Mouse (Mus musculus) embryonic fibroblast, embryonic 13.5 days (primary cell): ENCODE measurements at regions not wholly inside any gene's neighbourhood (a gene's known extent, or its start where the extent isn't known, plus 50 kb on each side); places are given as distances from the start of the nearest gene placed in this dataset.

Experiments
- H3K27ac ChIP-seq: 2 replicates; pipeline ENCODE4 v1.5.1; 2012; ENCODE audit warnings: low read length, control low read depth, inconsistent platforms; ENCODE audit not compliant: insufficient read depth
- H3K4me1 ChIP-seq: 2 replicates; pipeline ENCODE4 v1.6.1; 2011; ENCODE audit warnings: low read length; ENCODE audit not compliant: control insufficient read depth, insufficient read depth
- H3K4me3 ChIP-seq: 2 replicates; pipeline ENCODE4 v1.5.1; 2011; ENCODE audit warnings: mild to moderate bottlenecking, control low read depth, low read length; ENCODE audit not compliant: insufficient read depth
- CTCF ChIP-seq: IDR thresholded peaks from 2 replicates; pipeline ENCODE4 v1.5.1; 2011; ENCODE audit warnings: mild to moderate bottlenecking, control low read depth, low read length, moderate library complexity, borderline replicate concordance; ENCODE audit not compliant: insufficient read depth
- POLR2A ChIP-seq: IDR thresholded peaks from 2 replicates; pipeline ENCODE4 v1.6.1; 2011; ENCODE audit warnings: low read depth, mild to moderate bottlenecking, control low read depth, low read length, moderate library complexity

DNA sequence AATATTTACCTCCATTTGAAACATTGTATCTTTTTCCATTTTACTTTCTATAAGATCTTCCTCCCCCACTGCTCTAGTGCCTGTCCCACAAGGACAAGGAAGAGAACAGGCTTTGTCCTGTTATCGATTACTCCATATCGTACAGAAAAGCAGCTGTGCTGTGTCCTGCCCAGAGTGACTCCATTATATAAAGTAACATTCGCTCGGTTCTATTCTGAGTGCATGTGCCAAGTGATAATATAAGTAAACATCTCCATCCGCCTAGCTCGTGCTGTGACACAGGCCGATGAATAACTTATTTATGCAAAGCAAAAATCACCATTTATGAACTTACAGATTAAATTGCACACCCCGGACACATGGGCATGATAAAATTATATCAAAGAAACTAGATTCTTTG is 64.8 kb upstream of the Myo10 start:
- no peak overlapping the region for H3K27ac ChIP-seq
- TF ChIP-seq POLR2A (no peak), CTCF (no peak)
- H3K4me3 ChIP-seq, result no peak overlapping the region
- no peaks in the 10 kb centered on the region; the same call in none of the 2 replicates for H3K4me1 ChIP-seq

DNA sequence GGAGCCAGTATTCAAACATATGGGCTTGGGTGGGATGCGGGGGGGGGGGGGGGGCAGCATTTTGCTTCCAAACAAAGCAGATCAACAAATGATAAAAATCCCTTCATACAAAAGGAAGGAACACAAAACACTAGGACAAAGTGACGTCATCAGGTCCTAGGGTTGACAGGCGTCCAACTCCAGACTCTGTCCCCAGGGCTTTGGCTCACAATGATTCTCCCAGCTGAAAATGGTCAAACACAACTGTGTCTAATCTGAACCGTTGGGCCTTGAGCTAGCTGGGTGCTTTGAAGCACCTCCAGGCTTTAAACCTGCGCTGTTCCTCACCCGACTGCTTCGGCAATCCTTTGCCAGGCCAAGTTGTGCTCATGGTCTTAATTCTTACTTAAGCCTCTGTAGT is 64.1 kb upstream of the Myo10 start:
- no peak overlapping the region for H3K4me3 ChIP-seq
- no peaks in the 10 kb centered on the region; the same call in none of the 2 replicates for H3K4me1 ChIP-seq
- H3K27ac ChIP-seq, result no peak overlapping the region
- no peak for TF ChIP-seq CTCF
- no peak for TF ChIP-seq POLR2A

DNA sequence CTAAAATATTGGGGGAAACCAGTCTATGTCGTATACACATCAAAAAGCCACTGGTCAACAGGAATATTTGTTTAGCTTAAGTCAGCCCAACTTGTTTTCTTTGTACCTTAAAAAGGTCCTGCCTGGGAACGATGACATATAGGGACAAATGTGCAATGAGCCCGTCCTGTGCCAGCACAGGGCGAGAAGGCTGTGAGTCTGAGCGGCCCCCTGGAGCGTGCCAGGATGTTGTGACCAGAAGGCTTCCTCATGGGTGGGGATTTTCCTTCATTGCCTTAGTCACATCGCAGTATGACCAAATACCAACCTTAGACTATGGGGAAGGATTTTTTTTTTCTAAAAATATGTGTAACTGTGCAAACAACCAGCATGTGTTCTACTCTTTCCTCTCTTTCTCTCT is 58.7 kb upstream of the Myo10 start:
- TF ChIP-seq POLR2A, result no peak
- no peak for TF ChIP-seq CTCF
- Histone ChIP-seq H3K4me3 (no peak overlapping the region), H3K27ac (no peak overlapping the region), H3K4me1 (peaks cover 3% of the 10 kb centered on the region)

DNA sequence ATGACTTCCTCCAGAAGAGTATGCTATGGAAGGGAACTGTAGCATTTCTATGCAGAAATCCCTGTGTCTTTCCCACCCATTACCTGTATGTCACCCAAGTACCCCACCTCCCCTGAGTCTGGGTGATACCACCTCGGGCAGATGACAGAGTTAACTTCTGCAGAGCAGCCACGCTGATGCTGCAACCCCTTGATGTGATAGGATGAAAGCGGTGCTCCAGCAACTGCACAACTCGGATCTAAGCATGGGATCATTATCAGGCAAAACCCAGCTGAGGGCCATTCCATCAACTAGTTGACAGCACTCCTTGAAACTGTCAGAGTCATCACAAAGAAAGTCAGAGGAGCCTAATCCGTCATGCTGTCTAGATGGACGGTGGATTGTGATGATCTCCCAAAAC is 49.8 kb upstream of the Myo10 start:
- no peak overlapping the region for H3K27ac ChIP-seq
- no peaks in the 10 kb centered on the region; the same call in 1 of the 2 replicates for H3K4me1 ChIP-seq
- TF ChIP-seq CTCF (no peak), POLR2A (no peak)
- H3K4me3 ChIP-seq, result no peak overlapping the region
